Mouse (Mus musculus) gastrocnemius, postnatal 4 days (tissue): ENCODE results near the gene Gm45808. TPM values are rescaled to one million over a fixed set of nuclear protein-coding genes. Genes with fewer than 3 reads are reported as not detected.
A peak's percentile ranks its signal among the peaks of the same experiment; 100 is the strongest.

Experiments
- DNase-seq, 2 experiments: peaks; one replicate each; pipeline ENCODE4 v3.0.0; 2021 to 2022; ENCODE audit warnings: low spot score in 2 of 2, mixed read lengths in 2 of 2
- total RNA-seq, 2 experiments: library from RNA; stranded (reverse); gene quantifications; 2 replicates each; pipeline ENCODE4 v1.2.3; 2021

Gm45808 gene
- total RNA-seq, 2 experiments from 2014 or later, result 3.8 to 5.4 TPM

- DNase-seq, result no peak
Observed at GRCm38 (mm10) chr7:45455932-45456696, 30.5 kb downstream of the Gm45808 start.

DNA sequence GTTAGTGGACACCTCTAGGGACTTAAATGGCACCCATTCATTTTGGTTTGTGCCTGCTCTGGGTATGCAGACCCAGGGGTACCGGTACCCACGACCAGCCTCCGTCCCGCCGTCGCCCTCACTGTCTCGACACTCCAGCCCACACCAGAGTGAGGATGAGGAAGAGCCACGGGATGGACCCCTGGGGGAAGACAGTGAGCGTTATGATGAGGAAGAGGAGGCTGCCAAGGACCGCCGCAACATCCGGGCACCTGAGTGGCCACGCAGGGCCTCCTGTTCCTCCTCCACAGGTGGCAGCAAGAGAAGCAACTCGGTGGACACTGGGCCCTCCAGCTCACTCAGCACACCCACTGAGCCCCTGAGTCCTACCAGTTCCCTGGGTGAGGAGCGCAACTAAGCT lies 31.6 kb downstream of the Gm45808 start:
- DNase-seq, result no peak

GRCm38 (mm10) chr7:45451344-45451982 lies 35.1 kb downstream of the Gm45808 start:
- DNase-seq, result peak; percentile 73 to 82

DNA sequence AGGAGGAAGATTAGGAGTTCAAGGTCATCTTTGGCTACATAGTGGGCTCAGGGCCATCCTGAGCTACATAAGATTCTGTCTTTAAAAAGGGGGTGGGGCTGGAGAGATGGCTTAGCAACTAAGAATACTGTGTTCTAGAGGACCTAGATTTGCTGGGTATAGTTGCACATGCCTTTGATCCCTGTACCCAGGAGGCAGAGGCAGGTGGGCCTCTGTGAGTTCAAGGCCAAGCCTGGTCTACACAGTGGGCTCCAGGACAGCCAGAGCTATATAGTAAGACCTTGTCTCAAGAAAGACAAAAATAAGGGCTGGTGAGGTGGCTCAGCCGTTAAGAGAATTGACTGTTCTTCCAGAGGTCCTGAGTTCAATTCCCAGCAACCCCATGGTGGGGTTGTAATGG lies 36.6 kb downstream of the Gm45808 start:
- DNase-seq, result no peak

- DNase-seq, result no peak
Observed at GRCm38 (mm10) chr7:45447325-45447990, 39.2 kb downstream of the Gm45808 start.

- DNase-seq, result no peak
Observed at GRCm38 (mm10) chr7:45446589-45446988, 40.0 kb downstream of the Gm45808 start.

DNA sequence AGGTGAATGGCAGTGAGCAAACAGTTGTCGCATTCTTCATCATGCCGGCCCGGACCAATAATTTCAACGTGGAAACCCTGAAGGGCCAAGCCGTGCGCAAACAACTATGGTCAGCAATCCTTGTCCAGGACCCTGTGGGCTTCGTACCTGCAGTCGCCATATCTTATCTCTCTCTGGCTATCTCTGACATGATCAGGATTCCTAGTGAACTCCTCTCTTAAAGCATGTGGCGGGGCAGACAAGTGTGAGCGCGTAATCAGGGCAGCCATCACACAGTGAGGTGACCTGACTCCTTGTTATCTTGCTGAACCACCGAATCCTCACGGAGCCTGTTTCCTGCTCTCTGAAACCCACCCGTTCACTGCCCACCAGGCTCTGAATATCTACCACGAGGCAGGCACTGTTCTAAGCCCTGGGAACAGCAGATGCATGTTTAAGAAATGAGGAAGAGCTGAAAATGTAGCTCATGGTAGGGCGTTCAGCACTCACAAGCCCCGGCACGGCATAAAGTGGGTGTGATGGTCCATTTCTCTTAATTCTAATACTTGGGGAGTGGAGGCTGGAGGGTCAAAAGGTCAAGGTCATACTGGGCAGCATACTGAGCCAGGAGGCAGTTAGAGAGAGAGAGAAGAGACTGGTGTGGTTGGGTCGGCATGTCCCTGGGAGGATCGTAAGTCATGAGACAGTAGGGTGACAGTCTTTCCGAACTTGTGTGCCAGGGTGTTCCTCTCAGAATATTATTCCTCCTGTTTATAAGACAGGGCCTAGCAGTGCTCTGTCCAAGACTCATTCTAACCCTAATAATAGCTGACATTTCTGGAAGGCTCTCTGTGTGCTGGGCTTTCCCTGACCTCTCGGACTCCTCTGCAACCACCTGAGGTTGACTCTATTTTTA lies 42.8 kb downstream of the Gm45808 start:
- DNase-seq, result no peak

DNA sequence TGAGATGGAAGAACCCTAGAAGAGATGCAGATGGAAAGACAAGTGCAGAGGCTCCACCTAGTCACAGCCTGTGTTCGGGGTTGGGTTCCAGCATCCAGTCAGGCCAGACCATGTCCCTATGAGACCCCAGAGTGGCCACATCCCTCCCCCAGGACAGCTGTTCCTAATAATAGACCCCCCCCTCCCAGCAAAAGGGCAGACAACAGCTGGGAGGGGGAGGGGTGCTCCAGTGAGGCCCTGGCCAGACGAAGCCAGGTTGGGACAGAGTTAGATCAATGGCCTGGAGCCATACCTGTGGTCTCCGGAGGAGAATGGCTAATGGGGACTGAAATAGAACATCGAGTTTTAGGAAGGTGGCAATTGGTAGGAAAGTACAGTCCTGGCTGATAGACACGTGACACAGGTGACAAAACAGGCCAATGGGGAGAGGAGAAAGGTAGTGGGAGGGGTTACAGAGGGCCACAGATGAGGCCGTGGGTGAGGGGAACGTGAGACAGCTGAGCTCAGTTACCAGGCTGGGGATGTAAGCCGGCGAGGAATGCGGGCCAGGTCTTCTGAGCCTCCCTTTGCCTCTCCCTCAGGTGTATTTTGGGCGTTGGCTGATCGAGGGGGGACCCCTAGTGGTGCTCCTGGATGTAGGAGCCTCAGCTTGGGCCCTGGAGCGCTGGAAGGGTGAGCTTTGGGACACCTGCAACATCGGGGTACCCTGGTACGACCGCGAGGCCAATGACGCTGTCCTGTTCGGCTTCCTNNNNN lies 48.9 kb downstream of the Gm45808 start, which contains the start of gene Ruvbl2:
Gene Ruvbl2 (minus strand): TSS at position 576 of the 756 bp plus-strand sequence.
- no peak for DNase-seq

- DNase-seq, result no peak
Observed at GRCm38 (mm10) chr7:45437046-45437445, 49.6 kb downstream of the Gm45808 start.

DNA sequence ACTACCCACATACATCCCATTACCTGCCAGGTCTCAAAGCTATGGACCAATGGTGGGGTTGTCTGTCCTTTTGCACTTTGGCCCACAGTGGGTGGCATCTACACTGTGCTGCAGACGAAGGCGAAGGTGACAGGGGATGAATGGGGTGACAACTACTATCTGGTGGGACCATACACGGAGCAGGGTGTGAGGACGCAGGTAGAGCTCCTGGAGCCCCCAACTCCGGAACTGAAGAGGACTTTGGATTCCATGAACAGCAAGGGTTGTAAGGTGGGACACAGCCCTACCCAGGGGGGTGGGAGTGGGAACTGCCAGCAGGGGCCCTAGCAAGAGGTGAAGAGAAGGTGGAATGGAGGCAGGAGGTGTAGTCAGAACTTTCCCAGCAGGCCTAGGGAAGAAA lies 50.2 kb downstream of the Gm45808 start:
- DNase-seq, result no peak

- DNase-seq, result no peak
Observed at GRCm38 (mm10) chr7:45435038-45435437, 51.6 kb downstream of the Gm45808 start.

GRCm38 (mm10) chr7:45434203-45435015 lies 52.2 kb downstream of the Gm45808 start, which contains the start of gene Gys1:
TSS of gene Gys1 (plus strand) at chr7:45434844.
- DNase-seq, result peak; percentile 100

GRCm38 (mm10) chr7:45433835-45434202 lies 52.8 kb downstream of the Gm45808 start:
- DNase-seq, result no peak

- DNase-seq, result no peak
Observed at GRCm38 (mm10) chr7:45426556-45426955, 60.1 kb downstream of the Gm45808 start.

DNA sequence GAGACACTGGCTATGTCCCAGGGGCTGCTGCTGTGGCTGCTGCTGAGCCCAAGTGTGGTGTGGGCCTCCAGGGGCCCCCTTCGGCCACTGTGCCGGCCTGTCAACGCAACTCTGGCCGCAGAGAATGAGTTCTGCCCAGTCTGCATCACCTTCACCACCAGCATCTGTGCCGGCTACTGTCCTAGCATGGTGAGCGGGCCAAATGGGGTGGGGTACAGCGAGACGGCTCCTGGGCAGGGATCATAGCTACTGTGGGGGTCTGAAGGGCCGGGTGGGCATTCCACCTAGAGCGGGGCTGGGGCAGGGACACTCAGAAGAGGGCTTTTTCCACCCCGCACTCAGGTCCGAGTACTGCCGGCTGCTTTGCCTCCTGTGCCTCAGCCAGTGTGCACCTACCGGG lies 65.4 kb downstream of the Gm45808 start:
- DNase-seq, result no peak

DNA sequence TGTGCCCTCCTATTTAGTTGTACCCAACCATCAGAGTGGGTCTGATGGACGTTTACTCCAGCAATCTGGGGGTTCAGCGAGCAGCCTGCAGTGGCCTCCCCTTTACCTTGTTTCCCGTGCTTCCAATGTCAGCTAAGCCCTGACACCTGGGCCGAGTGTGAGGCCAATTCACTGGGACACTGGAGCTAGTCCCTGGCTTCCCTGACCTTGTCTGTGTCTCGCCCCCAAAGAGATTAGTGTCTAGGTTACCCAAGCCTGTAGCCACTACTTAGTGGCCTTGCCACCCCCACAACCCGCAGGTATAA lies 66.0 kb downstream of the Gm45808 start, which contains the start of gene Lhb:
Gene Lhb (plus strand): TSS at position 206 of the 305 bp plus-strand sequence.
- no peak for DNase-seq

DNA sequence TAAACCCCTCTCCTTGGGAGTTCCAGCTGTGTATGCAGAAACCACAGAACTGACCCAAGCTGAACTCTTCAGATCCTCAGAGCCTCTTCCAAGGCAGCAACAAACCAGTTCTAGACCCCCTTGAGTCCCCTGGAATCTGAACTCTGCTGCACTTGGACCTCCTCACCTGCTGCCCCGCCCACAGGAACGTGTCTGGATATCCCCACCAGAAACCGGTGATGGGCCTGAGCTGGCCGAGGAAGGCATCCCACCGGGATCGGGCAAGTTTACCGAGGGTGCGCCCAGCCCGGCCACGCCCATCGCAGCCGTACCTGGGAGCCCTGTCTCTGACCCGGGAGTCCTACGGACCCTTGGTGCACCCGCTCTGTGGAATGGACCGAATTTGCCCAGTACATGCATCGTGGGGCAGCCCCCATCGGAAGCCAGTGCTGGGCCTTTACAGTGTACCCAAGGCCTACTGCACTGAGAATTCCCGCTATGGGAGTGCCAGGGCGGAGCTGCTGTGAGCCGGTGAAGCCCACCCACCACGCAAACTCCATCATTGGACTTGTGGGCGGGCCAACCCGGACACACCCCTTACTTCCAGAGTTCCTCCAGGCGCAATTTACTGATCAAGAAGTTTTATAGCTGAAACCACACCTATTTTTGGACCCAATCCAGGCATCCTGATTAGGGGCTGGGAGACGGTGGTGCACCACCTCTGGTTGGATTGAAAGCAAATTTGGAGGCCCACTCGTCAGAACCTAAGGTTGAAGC lies 66.6 kb downstream of the Gm45808 start:
- no peak for DNase-seq

DNA sequence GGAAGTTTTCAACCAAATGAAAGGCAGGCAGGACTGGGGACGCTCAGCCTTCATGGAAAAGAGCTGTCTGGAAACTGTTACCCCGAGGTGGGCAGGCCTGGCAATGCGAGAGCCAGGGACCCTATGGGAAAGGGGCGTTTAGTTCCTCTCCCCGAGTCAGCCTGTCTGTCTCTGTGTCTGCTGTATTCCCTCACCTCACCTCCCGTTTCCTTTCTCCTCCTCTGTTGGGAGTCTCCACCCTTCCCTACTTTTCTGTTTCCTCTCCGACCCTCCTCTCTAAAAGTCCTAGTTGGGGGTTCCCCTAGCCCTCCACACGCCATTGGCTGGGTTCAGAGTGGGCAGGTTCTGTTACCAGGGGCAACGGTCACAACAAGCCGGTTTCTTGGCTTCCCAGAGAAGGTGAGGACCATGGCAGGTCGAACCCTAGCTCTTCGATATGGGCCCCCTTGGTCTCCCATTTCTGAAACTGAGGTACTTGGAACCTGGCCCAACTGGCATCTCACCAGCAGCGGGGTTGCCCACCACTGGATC lies 68.6 kb downstream of the Gm45808 start:
- DNase-seq, result no peak
